Mouse (Mus musculus) layer of hippocampus, postnatal 36 days (tissue): ENCODE measurements around the gene Atp10a. TPM values are rescaled to one million over a fixed set of nuclear protein-coding genes. Genes with fewer than 3 reads are reported as not detected.

Source experiments
- DNase-seq, 2 experiments: peaks; one replicate each; pipeline ENCODE4 v3.0.0; 2022
- total RNA-seq, 2 experiments: library from RNA; stranded (reverse); gene quantifications; 2 replicates each; pipeline ENCODE4 v1.2.3; 2021

The Atp10a gene
- total RNA-seq, 2 experiments from 2014 or later = 6.8 to 7.9 TPM

- DNase-seq = no peak
Observed at GRCm38 (mm10) chr7:58736841-58737547, 81.0 kb downstream of the Atp10a start.

- no peak for DNase-seq
Observed at GRCm38 (mm10) chr7:58740196-58740595, 84.2 kb downstream of the Atp10a start.

DNA sequence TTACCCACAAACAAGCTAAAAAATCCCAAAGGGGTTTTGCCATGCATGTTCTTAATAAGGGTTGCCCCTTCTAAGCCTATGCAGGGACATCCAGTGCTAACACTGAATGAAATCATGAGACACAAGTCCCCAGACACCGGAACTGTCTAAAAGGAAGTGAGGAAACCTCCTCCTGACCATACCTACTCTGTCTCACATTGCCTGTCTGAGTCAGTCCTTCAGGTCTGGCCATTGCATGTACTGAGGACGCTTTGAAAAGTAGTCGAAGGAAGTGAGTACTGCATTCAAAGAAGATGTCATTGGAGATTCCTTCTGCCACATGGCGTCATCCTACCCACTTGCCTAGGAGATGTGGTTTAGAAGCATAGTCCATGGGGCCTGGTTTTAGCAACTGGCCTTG lies 84.9 kb downstream of the Atp10a start:
- no peak for DNase-seq

GRCm38 (mm10) chr7:58742009-58742408 lies 86.0 kb downstream of the Atp10a start:
- DNase-seq = no peak

DNA sequence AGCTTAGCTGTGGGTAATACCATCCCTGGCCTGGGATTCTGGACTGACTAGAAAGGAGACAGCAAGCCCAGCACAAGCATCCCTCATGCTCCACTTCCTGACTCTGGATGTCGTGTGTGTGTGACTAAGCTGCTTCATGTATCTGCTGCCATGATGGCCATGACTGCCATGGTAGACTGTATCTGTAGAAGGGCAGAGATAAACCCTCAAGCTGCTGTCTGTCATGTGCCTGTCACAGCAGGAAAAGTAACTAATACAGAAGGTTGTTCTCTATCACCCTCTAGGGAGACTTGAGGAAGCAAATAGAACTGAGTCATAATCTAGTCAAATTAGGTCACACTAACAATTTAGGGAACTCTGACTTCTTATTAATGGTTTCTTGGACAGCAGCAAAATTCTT lies 86.7 kb downstream of the Atp10a start:
- no peak for DNase-seq

DNA sequence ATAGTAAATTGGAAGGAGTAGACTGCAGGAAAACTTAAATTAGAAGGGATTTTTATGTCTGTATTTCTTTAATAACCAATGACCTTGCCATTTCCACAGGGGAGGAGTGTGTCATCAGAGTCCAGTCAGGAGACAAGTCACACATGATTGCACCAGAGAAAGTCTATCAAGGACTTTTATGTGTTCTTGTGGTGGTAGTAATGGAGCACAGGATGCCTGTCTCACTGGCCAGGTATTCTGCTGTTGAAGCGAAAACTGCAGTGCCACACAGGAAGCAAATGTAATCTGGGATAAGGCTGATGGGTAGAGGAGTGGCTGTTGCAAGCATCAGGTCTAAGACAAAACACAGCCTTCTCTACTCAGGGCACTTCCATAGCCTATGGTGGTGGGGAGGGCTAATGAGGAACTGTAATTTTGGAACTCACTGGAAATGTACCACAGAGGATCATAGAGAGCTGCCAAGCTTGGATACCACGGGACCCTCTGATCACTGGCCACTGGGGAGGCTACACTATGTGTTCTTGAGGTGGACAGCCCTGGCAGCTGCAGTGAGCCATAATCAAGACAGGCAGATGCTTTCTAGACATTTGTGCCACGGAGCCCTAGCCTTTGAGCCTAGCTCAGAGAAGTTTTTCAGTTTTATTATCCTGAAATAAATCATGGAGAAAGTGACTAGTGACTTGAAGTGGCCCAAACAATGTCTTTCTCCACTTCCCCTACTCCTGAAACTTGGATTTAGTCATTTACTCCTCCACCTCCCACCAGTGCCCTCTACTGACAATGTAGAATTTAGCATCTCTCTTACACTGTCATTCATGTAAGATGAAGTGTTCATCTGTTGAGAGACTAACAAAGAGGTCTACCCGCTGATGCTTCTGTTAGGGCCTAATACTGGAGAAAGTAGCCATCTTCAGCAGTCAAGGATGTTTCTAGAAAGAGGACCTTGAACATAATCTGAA lies 87.7 kb downstream of the Atp10a start:
- no peak for DNase-seq

DNA sequence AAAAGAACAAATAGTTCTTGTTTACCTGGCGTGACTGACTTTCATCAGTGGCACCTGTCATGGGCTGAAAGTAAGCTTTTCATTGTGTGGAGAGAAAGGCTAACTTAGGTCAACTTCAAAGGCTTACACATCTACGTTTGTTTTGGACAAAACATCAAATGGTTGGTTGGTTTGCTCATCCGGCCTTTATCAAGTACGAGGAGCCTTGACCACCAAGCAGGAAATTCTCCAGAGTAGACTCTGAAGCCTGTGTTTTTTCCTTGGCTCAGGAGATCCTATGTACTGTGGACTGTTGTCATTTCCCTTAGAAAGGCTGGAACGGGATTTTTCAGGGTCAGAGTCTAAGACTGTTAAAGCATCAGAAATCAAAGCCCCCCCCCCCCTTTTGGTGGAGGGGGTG lies 90.9 kb downstream of the Atp10a start:
- DNase-seq = no peak

- no peak for DNase-seq
Observed at GRCm38 (mm10) chr7:58749904-58750612, 94.1 kb downstream of the Atp10a start.

DNA sequence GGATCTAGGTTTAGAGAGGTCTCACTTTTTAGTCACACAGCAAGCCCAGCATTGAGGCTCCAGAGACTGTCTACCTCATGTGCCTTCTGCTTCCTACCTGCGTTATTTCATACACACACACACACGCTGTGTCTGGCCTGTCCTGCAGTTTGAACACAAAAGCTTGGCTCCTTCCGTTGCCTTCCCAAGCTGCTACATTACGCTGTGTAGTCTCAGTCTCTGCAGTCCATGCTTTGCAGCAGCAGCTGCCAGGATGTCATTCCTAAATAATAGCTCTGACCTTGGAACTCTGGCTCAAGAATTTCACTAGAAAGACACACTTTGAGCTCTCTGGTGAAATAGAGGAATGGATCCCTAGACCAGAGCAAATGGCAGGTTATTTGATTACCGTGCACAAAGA lies 96.1 kb downstream of the Atp10a start:
- no peak for DNase-seq

DNA sequence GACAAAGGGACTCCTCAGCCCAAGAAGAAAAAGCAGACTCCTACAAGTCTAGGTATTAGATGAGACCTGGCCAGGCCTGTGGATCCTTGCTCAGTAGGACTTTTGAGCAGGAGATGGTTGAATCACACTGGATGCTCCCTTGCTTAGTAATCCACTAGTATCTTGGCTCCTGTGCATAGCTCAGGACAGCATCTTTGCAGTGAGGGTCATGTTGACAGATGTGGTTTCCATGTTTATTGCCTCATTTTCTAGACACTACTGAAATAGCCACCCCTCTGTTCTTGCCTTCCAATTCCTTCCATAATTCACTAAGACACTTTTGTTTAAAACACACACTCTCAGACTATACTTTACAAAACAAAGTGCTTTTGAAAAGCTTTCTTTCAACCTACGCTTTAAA lies 98.1 kb downstream of the Atp10a start:
- DNase-seq = no peak

DNA sequence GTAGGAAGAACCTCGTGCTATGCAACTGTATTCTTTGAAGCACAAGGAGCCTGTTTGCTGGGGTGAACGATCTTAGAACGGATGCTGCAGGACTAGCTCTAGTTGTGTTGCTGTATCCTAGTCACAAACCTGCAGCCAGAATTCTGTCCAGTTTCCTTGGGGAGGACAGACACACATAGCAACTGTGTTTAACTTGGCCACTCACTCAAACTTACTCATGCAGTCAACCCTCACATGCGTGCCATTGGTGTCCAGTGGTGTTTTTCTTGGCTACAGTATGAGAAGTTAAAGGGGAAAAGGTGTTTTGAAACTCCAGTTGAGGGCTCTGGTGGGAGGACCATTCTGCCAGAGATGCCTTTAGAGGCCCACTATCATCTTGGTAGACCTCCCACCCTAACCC lies 98.6 kb downstream of the Atp10a start:
- DNase-seq = no peak

DNA sequence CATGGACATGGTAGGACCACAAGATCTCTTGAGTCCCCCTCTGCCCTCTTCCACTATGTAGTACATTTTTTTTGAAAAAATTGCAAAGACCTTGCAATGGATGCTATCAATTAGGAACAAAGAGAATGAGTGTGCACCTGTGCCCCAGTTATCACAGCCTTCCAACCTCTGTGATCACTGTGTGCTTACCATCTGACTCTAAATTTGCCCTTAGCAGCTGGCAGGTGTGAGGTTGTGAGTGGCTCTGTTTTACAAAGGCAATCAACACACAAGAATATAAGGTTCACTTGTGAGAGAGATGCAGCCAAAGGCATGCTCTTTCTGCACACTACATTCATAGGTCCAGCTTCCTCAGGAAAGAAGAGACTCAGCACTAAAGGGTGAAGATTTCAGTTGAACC lies 99.1 kb downstream of the Atp10a start:
- DNase-seq = no peak

DNA sequence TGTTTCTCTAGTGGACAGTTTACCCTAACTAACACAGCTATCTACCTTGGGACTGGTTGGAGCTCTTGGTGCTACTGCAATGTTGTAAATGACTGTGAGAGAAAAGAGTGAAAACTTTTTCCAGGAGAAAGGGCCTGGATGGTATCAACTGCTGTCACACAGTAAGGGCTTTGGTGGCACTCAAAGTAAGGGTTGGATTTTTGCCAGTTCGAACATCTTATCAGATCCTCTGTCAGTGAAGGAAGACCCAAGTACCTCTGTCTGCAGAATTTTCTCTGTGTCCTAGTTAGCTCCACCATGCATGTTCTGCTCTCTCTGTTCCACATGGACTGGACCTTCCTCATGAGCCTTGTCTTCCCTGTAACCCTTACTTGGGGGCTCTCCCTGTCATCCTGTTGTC lies 99.9 kb downstream of the Atp10a start:
- no peak for DNase-seq

GRCm38 (mm10) chr7:58757331-58757730 lies 101.4 kb downstream of the Atp10a start:
- DNase-seq = no peak

DNA sequence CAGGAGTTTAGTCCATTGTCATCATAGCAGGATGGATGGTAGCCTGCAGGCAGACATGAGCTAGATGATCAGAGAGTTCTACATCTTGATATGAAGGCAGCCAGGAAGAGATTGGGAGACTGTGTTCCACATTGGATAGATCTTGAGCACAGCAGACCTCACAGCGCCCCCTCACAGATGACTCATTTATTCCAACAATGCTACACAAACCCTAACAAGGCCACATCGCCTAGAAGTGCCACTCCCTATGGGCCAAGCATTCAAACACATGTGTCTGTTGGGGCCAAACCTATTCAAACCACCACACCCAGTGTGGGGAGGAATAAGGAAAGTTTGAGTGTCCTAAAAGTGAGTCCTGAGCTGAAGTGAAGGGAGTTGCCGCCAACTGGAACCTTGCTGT lies 102.4 kb downstream of the Atp10a start:
- DNase-seq = no peak

GRCm38 (mm10) chr7:58759265-58759664 lies 103.3 kb downstream of the Atp10a start:
- DNase-seq = no peak

DNA sequence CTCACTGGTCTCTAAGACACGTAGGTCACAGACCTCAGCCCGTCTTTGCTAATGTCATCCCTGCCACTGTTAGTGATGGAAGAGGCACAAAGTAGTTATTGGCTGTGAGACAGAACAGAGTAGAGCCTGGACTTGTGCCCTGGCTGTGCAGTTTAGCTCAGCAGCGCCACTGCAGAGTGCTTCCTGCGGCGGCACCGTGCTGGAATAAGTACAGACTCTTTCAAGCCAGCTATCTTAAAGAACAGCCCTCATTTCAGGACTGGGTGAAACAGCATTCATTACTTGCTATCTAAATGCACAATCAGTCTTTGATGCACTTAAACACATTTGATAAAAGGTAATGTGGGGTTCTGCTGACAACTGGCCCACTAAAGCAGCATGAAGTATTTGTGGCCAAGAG lies 111.3 kb downstream of the Atp10a start:
- peak; percentile 24 to 29 for DNase-seq

DNA sequence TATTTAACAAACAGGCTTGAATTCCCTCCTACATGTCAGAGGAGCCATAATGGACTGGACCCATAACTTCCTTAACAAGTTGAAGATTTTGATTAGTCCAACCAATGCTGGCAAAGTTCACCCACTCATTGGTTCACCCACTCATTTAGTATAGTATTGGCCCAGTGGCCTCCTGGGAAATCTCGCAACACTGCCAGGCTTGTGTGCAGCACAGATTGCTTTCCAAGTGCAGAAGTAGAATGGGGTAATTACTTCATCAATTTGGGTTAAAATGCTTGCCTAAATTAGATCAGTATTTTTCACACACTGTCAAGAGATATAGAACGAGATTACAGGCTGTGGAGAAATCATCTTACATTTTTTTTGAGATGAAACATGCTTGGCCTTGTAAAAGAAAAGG lies 112.3 kb downstream of the Atp10a start:
- peak; percentile 35 to 48 for DNase-seq

- no peak for DNase-seq
Observed at GRCm38 (mm10) chr7:58770254-58770653, 114.3 kb downstream of the Atp10a start.

DNA sequence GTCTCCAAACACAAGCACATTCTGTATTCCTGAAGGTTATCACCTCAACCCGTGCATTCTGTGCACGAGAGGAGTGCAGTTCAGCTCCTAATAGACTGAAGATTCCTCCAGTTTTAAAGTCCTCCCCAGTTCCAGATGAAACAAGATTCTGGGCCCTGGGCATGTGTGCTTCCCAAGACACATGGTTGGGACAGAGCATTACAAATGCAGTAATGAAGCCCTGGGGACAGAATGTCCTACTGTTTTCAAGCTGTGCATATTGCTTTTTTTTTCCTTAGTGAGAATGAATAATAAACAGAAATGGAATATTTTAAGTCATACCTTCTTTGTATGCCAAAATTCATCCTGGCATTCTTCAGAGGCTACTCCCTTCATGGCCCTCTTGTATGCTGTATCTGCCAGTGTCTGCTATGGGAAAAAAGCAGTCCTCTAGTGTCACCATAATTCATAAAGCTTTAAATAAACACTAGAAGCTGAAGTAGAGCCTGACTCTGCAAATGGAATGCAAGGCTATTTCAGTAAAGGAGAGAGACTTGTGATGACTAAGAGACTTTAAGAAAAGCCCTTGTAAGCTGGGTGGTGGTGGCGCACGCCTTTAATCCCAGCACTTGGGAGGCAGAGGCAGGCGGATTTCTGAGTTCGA lies 116.2 kb downstream of the Atp10a start:
- no peak for DNase-seq

- DNase-seq = no peak
Observed at GRCm38 (mm10) chr7:58779146-58779545, 123.2 kb downstream of the Atp10a start.

DNA sequence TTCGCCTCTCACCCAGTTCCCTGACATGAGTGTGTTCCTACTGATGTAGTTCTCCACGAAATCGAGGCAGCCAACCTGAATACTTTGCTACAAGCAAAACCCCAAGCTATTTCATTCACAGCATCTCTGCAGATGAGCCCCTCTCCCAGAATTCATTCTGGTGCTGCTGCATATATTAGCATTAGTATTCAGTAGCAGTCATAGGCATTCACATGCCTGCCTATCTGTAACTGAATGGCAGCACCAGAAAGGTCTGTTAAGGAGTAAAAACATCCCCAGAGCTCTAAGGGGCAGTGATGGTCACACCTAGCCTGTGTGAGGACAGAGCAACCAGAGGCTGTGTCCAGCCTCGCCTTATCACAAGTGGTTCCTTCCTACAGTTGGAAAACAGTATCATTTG lies 131.0 kb downstream of the Atp10a start:
- DNase-seq = no peak

DNA sequence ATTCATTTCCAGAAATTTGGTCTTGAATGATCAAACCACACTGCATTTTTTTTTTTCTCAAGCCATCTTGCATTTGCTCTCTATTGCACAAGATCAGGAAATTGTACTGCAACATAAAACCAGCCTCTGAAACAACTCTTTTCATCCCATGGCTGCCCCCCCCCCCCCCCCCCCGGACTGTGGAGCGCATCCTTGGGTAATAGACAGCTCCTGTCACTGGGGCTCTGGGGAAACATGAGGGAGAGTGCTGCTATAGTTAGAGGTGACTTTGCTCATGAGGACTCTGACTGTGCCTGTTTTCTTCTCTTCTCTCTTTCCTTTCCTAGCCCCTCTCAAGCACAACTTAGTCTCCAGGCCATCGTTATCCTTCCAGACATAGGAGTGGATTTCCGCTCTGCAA lies 131.6 kb downstream of the Atp10a start:
- DNase-seq = no peak
